Mouse (Mus musculus) MEL-GATA-1-ER (cell line): ENCODE measurements around the gene Gm47969.
"Not testable (repeated sequence)": the region's sequence is repeated elsewhere in the genome, so short reads cannot be mapped to it uniquely, and the experiment has no call there.

Experiments used
- DNase-seq: peaks from one replicate; pipeline ENCODE4 v3.0.0-alpha.2; 2012; ENCODE audit warnings: low read depth; ENCODE audit errors: extremely low read depth

Gm47969 gene

GRCm38 (mm10) chr1:83044882-83045427 is at the start of gene Gm47969:
Gene Gm47969 (plus strand): TSS chr1:83044932.
- DNase-seq: no peak

GRCm38 (mm10) chr1:83000306-83000705 is 44.4 kb upstream of the Gm47969 start, which contains the start of gene Gm47959:
Gene Gm47959 (plus strand): TSS chr1:83000548.
- not testable (repeated sequence) for DNase-seq

- no peak for DNase-seq
Measured at GRCm38 (mm10) chr1:83006218-83007179, 38.2 kb upstream of the Gm47969 start.

- no peak for DNase-seq
Measured at GRCm38 (mm10) chr1:83007471-83007870, 37.3 kb upstream of the Gm47969 start.

GRCm38 (mm10) chr1:83014477-83014876 is 30.3 kb upstream of the Gm47969 start:
- no peak for DNase-seq

DNA sequence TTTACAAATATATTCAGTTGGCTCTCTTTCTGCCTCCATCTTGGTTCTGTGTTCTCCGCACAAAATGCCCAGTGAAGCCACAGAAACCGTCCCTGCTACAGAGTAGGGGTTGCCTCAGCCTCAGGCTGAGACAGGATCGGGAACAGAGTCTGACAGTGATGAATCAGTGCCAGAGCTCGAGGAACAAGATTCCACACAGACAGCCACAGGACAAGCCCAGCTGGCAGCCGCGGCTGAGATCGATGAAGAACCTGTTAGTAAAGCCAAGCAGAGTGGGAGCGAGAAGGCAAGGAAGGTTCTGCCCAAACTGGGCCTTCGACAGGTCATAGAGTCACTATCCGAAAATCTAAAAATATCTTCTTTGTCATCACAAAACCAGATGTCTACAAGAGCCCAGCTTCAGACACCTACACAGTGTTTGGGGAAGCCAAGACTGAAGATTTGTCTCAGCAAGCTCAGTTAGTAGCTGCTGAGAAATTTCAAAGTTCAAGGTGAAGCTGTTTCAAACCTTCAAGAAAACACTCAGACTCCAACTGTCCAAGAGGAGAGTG is 29.3 kb upstream of the Gm47969 start:
- DNase-seq: no peak

- DNase-seq: no peak
Measured at GRCm38 (mm10) chr1:83016556-83016955, 28.2 kb upstream of the Gm47969 start.

GRCm38 (mm10) chr1:83031950-83032349 is 12.8 kb upstream of the Gm47969 start:
- no peak for DNase-seq

DNA sequence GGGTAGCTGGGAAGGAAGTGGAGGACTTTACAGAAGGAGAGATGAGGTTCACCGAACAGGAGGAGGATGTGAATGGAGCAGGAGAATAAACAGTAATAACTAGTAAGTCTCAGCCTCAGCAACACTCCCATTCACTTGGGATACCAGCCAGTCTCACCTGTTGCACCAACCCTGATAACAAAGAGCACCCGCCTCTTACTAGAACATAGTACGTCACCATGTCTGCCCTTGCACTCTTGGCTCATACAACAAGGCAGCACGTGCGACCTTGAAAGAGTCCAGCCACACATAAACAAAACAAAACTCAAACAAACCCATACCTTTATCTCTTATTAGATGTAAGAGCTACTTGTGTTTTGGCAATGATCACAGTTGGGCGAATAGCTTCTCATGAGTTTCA is 12.2 kb upstream of the Gm47969 start:
- DNase-seq: no peak

DNA sequence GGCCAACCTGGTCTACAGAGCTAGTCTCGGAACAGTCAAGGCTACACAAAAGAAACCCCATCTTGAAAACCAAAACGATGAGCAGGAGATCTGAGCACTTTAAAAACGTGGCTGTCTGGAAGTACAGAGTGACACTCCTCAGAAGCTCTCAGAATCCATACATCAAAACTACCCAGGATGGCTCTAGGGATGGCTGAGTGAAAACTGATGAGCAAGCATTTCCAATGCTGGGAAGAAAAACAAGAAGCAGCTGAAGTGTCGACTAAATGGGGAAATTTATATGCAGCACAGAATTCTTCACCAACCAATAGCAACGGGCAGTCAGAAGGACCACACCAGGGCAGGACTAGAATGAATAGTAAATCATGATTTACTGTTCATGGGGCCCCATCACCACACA is 10.2 kb upstream of the Gm47969 start:
- no peak for DNase-seq

- DNase-seq: no peak
Measured at GRCm38 (mm10) chr1:83036892-83037667, 7.7 kb upstream of the Gm47969 start.

DNA sequence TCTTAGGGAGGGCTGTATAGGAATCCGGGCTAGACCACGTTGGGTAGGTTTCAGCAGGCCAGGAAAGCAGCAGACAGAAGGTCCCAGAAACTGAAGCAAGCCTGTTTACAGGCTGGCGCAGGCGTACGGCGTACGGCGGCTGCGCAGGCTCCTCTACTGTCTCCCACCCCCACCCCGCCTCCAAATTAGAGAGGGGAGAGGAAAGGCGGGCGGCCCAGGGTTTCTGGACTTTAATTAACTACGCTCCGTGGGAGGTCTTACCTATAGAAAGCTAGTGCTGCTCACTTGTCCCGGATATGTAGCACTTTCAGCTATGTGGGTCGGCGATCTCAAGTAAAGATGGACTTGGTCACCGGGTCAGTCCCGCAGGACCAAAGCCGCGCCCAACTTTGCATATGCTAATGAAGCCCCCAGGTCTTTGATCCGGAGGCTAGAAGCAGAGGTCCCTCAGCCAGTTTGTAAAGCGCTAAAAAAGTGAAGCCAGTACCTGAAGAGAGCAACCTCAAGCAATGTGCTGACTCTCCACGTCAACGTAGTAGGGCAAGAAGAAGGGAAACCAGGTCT is 6.5 kb upstream of the Gm47969 start, which contains the start of gene Slc19a3:
Slc19a3 (minus strand) TSS at position 340 of the 564 bp plus-strand sequence.
- DNase-seq: no peak

DNA sequence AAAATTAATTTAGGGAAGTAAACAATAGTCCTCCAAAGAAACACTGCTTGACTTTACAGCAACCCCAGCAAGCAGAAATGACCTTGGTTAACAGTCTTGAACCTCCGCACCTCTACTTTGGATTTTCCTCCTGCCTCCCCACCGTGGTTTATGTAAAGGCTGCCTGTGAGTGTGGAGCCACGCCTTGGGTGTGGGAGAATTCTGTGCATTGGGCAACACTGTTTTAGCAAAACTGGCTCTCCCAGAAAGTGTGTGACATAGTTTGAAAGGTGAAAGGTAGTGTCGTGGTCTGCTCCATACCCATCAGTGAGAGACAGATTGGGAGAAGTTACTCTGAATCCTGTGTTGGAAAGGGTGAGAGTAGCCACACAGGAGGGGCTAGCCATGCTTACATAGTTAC is 5.7 kb upstream of the Gm47969 start:
- no peak for DNase-seq

DNA sequence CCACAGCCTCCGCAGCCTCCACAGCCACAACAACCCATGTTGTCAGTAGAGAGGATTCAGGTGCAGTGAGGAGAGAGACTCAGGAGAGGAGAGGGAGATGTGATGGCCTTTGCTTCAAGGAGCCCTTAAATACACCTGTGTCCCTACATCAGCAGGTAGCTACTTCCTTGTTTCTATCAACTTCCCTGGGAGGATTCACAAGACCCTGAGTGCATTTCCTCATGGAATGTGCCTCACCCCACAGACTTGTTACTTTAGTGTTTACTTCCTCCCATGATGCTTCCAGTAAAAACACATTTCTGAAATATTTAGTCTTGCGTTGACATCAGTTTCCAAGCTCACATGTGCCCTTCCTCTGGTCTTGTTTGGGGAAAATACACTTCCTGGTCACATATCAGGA is 2.4 kb upstream of the Gm47969 start, which contains the start of gene Krtap28-10:
Krtap28-10 (minus strand) TSS at position 101 of the 400 bp plus-strand sequence.
- DNase-seq: no peak

DNA sequence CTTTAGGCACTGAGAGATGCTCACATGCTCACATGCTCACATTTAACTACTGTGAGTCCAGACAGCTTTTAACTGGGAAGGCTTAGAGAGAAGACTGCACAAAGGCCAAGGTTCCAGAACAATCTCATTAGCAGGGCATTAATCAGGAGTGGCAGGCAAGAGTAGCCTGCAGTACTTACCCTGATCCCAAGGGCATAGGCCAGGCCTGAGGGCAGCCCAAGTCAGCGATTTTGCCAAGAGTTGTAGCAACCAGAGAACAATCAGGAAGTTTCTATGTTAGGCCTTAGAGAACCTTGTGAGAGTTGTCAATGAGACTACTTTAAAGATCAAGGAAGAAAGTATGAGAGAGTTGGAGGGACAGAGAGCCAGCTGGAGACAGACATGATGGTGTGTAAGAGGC is 13.7 kb downstream of the Gm47969 start:
- DNase-seq: no peak

GRCm38 (mm10) chr1:83059278-83059677 is 14.5 kb downstream of the Gm47969 start, which contains the start of gene A030005K14Rik:
Gene A030005K14Rik (minus strand): TSS chr1:83059378.
- no peak for DNase-seq

GRCm38 (mm10) chr1:83060643-83061042 is 15.9 kb downstream of the Gm47969 start, which contains the start of gene Krtap28-13:
Gene Krtap28-13 (plus strand): TSS chr1:83060930.
- DNase-seq: no peak

DNA sequence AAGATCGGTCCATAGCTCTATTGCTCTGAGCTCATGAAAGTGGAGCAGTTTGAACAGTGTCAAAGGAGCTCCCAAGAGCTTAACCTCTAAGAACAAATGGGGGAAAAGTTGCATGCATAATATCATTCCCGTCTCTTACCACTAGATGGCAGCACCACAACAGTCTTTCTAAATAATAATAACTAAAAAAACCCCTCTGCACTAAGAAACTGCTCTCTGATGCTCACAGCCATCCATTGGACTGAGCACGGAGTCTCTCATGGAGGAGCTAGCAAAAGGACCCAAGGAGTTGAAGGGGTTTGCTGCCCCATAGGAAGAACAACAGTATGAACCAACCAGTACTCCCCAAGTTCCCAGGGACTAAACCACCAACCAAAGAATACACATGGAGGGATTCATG is 20.1 kb downstream of the Gm47969 start:
- DNase-seq: peak; percentile 7

- DNase-seq: no peak
Measured at GRCm38 (mm10) chr1:83066577-83066976, 21.8 kb downstream of the Gm47969 start.

- DNase-seq: no peak
Measured at GRCm38 (mm10) chr1:83067205-83067604, 22.5 kb downstream of the Gm47969 start.
